Mouse (Mus musculus): ENCODE data around the gene 1700019N19Rik.

DNA sequence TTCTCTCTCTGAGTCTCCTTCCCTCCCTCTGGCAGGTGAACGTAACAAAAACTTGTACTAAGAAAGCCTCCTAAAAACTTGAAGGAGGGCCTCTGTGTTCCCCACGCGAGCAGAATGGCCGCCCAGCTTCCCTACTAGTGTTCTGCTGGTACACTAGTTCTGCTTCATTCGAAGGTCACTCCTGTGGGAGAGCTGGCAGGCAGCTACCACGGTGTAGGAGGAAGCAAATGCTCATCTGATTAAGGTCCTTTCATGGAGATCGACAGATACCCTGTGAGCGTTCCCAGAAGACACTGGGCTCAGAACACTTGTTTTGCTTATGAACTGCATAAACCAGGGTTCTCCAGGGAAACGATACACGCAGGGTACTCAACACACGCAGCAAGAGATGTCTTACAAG, 23.1 kb upstream of the 1700019N19Rik start:
- TF ChIP-seq POLR2A (IDR thresholded peaks at IDR 0.05; ENCODE audit: low read depth, low read length) (no peak), CTCF (IDR thresholded peaks at IDR 0.05; ENCODE audit: extremely low read depth, insufficient read length, insufficient replicate concordance, low read depth, low read length) (no peak)
